Mouse (Mus musculus): Measurements from ENCODE around the gene Plekhj1. TPM values are rescaled to one million over a fixed set of nuclear protein-coding genes. Genes with fewer than 3 reads are reported as not detected.
A peak's percentile ranks its signal among the peaks of the same experiment; 100 is the strongest.

Gene Plekhj1
- total RNA-seq, 2 experiments from 2014 or later: 33.0 to 99.1 TPM

DNA sequence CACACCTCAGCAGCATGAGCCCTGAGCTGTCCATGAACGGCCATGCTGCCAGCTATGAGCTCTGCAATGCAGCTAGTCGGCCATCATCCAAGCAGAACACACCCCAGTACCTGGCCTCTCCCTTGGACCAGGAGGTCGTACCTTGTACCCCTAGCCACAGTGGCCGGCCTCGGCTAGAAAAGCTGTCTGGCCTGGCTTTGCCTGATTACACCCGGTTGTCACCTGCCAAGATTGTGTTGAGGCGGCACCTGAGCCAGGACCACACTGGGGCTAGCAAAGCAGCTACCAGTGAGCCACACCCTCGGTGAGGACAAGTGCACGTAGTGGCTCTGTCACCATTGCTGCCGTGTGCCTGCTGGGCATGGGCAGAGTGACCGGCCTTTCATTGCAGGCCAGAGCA, 12.5 kb downstream of the Plekhj1 start:
- ATAC-seq (replicated peaks; ENCODE audit: poor library complexity, severe bottlenecking): no peak

- ATAC-seq (replicated peaks; ENCODE audit: poor library complexity, severe bottlenecking): no peak
These were observed 13.6 kb downstream of the Plekhj1 start for GRCm38 (mm10) chr10:80784871-80785270.

DNA sequence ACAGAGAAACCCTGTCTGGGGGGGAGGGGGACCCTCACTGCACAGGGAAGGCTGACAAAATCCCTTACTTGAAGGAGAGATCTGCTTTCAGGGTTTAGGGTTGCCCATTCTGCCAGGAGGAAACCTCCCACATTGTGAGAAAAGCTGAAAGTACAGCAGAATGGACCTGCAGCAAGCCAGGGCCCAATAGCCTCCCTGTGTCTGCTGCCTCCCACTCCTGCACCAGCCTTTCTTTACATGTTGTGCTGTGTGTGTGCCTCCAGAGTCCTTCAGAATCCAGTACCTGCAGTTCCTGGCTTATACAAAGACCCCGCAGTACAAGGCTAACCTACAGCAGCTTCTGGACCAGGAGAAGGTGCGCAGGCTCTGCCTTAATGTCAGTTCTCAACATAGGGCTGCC, 14.1 kb downstream of the Plekhj1 start:
- ATAC-seq (replicated peaks; ENCODE audit: poor library complexity, severe bottlenecking): no peak

GRCm38 (mm10) chr10:80779565-80779964, 18.9 kb downstream of the Plekhj1 start:
- no peak for ATAC-seq (replicated peaks; ENCODE audit: poor library complexity, severe bottlenecking)

DNA sequence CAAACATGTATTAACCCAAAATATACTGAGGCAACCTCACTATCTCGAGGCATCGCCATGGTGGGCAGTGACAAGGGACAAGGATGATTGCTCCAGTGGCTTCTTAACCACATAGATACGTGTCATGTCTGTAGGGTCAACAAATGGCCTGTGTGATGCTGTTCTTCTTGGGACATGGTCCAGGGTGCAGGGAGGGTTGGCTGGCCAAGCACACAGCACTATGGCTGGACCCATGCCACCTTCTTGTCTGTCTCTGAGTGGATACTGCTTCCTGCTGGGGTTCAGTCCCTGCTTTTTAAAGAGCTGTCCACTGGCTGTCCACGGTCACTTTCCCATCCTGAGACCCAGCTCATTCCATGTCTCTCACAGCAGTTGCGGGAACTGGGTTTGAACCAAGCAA, 21.3 kb downstream of the Plekhj1 start:
- ATAC-seq (replicated peaks; ENCODE audit: poor library complexity, severe bottlenecking): no peak

DNA sequence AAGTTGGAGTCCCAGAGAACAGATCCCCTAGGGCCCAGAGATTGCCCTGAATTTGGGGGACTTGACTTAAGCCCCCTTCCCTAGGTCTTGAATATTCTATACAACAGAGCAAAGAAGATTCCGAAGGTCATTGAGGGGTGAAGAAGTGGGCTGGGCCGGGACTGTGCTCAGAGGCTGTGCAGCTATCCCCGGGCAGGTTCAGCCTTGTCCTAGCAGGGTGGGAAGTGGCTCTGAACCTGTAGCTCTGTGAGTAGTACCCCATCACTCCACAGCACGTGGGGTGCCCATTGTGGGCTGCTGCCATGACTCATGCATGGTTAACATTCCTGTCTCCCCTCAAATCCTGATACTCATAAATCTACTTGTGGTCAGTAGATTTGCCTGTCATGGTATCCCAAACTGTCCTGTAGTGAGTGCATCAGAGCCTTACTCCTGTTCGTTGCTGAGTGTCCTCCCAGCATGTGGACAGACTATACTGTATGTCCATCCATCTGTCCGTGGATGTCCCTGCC, 22.0 kb downstream of the Plekhj1 start:
- no peak for ATAC-seq (replicated peaks; ENCODE audit: poor library complexity, severe bottlenecking)

DNA sequence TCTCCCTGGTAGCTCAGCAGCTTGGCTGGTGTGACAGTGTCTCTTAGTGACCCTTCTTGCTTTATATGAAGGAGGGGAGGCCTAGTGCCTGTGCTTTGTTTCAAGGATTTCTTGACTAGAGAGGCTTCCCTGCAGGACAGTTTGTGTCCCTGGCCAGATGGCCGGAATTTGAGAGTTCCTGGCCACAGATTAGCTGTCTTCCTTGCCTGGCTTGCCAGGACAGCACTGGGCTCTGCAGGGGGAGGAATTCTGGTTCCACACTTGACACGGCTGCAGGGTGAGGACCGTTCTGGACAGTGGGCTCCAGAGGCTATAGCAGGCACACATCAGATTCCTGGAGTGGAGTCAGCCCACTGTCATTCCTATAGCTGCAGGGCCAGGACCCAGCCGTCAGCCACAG, 22.7 kb downstream of the Plekhj1 start:
- no peak for ATAC-seq (replicated peaks; ENCODE audit: poor library complexity, severe bottlenecking)

GRCm38 (mm10) chr10:80774981-80775380, 23.4 kb downstream of the Plekhj1 start:
- ATAC-seq (replicated peaks; ENCODE audit: poor library complexity, severe bottlenecking): no peak

GRCm38 (mm10) chr10:80774549-80774948, 23.9 kb downstream of the Plekhj1 start:
- ATAC-seq (replicated peaks; ENCODE audit: poor library complexity, severe bottlenecking): peak; percentile 82

GRCm38 (mm10) chr10:80773816-80774215, 24.6 kb downstream of the Plekhj1 start:
- ATAC-seq (replicated peaks; ENCODE audit: poor library complexity, severe bottlenecking): peak; percentile 5; the same call in 1 of the 2 replicates

- ATAC-seq (replicated peaks; ENCODE audit: poor library complexity, severe bottlenecking): no peak
These were observed 30.1 kb downstream of the Plekhj1 start for GRCm38 (mm10) chr10:80768365-80768764.

DNA sequence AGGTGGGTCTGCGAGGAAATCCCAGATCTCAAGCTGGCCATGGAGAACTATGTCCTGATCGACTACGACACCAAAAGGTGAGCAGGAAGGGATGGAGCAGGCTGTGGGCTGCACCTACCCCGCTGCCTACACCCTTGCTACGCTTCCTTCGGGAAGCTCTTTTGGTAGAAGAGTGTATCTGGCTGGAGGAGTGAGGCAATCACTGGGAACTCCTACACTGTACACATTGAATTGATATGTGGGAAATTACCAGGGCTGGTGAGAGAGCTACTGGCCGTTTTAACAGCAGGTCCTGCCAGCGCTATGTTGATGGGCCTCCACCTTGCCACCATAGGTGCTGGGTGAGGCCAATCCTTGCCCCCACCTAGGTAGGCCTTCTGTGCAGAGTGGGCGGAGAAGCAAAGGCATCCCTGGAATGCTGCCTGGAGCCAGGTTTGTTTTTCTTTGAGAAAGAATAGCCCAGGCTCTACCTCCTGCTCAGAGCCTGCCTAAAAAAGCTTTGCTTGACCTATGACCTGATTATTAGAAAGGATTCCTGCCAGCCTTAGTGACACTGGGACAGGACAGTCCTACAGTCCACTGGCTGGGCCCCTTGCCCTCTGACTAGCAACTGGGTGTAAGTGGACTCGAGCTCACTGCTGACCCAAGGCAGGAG, 32.1 kb downstream of the Plekhj1 start:
- ATAC-seq (replicated peaks; ENCODE audit: poor library complexity, severe bottlenecking): no peak

DNA sequence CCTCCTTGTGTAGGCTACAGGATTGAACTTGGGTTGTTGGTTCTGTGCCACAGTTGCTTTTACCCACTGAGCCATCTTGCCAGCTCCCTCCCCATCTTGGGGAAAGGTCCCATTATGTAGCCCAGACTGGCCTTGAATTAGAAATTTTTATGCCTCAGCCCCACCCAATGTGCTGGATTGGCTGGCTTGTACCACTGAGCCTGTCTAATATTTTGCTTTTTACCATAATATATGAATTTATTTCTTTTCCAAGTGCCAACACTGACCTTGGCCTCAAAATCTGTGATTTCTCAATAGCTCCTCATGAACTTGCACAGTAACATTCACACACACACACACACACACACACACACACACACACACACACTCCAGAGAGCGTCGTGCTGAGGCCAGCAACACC, 32.7 kb downstream of the Plekhj1 start:
- no peak for ATAC-seq (replicated peaks; ENCODE audit: poor library complexity, severe bottlenecking)

GRCm38 (mm10) chr10:80763502-80763901, 34.9 kb downstream of the Plekhj1 start:
- ATAC-seq (replicated peaks; ENCODE audit: poor library complexity, severe bottlenecking): peak; percentile 95

GRCm38 (mm10) chr10:80761821-80762220, 36.6 kb downstream of the Plekhj1 start:
- ATAC-seq (replicated peaks; ENCODE audit: poor library complexity, severe bottlenecking): no peak

GRCm38 (mm10) chr10:80760596-80761524, 37.6 kb downstream of the Plekhj1 start:
- no peak for ATAC-seq (replicated peaks; ENCODE audit: poor library complexity, severe bottlenecking)

DNA sequence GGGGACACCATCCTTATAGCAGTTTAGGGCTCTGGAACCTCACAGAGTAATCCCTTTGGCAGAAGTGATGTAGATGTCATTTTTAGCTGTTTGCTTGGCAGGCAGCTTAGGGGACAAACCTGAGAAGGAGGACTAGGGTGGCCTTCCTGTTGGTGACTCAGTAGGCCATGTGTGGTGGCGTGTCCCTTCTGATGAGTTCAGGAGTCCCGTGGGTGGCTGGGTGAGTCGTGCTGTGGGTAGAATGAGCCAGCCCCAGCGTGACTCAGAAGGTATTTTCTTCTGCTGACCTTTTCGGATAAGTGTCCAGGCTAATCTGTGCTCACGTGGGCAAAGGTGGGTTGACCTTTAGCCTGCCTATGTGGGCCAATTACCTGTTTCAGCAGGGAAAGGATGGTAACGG, 39.8 kb downstream of the Plekhj1 start:
- no peak for ATAC-seq (replicated peaks; ENCODE audit: poor library complexity, severe bottlenecking)

DNA sequence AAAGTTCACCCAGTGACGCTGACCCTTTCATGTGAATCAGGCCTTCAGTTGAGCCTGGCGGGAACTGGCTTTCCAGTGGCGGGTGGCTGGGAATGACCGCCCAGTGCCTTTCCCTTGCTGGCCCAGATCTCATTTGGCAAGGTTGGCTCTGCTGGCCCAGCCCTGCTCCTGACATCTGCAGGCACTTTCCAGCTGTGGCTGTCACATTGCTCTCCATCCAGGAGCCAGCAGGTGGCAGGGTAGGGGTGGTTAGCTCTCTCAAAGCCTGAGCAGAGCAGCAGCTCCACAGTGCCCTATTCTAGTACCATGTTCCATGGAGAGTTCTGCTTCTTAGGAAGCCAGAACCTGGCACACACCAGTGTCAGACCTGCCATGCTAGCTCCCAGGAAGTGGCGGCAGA, 40.7 kb downstream of the Plekhj1 start:
- ATAC-seq (replicated peaks; ENCODE audit: poor library complexity, severe bottlenecking): peak; percentile 61

DNA sequence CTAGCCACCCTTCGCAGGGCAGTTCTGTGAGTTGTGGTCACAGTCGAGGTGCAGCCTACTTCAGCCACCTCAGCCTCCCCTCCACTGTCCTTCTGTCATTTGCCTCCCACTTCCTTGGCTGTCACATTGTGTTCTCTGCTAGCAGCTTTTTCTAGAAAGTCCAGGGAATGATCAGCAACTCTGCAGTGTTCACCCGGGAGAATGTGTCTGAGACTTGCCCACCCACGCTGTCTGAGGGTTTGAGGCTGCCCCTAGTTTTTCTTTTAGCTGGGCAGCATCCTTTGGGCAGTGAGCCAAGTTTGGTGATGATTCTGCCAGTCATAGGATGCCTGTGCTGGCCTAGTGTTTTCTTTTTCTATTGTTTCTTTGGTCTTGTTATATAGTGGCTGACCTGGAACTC, 41.5 kb downstream of the Plekhj1 start:
- no peak for ATAC-seq (replicated peaks; ENCODE audit: poor library complexity, severe bottlenecking)

DNA sequence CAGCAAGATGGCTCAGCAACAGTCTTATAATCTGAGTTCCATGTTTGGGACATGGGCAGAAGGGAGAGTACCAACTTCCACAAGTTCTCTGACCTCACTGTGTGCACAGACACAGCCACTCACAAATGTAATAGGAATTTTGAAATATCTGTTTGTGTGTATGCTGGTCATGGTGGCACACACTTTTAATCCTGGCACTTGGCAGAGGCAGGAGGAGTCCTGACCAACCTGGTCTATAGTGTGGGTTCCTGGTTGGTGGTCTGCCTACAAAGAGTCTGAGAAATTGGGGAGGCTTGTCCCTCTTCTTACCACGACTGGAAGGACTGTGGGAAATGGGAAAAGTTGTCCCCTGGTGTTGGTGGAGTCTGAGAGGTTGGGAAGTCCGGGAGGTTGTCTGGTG, 41.9 kb downstream of the Plekhj1 start:
- ATAC-seq (replicated peaks; ENCODE audit: poor library complexity, severe bottlenecking): no peak

DNA sequence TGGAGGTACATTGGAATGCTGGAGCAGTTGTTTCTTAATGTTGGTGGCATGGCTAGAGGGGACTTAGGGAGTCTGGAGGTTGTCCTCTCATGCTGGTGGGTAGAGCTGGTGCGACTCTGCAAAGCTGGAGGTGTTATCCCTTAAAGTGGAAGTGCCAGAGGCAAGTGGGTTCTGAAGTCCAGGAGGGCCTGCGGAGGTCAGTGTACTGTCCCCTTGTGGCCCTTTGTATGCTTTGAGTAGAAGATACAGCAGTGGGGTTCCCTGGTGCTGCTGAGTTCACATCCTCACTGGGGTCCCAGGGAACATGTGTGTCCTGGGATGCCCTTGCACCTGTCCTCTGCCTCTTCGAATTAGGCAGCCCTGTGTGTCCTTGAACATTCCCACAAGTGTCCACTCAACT, 42.3 kb downstream of the Plekhj1 start:
- no peak for ATAC-seq (replicated peaks; ENCODE audit: poor library complexity, severe bottlenecking)

Data from granulocyte monocyte progenitor cell, adult 5-6 weeks (primary cell).